Mouse (Mus musculus): ENCODE results near the gene Actn4. TPM values are rescaled to one million over a fixed set of nuclear protein-coding genes. Genes with fewer than 3 reads are reported as not detected.

The Actn4 gene
- polyA plus RNA-seq, 1 experiment from 2014 or later = 101 TPM

GRCm38 (mm10) chr7:28956270-28956669, 5.9 kb downstream of the Actn4 start:
- no peak for DNase-seq (ENCODE audit: low spot score)
- Histone ChIP-seq H3K4me1 (ENCODE audit: control insufficient read depth, insufficient read depth, low read length) (peaks cover 52% of the 10 kb centered on the region), H3K9ac (ENCODE audit: low read length) (no peak overlapping the region), H3K9me3 (replicated peaks; ENCODE audit: control insufficient read depth, low read length) (no peaks in the 10 kb centered on the region), H3K27me3 (replicated peaks; ENCODE audit: control insufficient read depth, insufficient read depth, low read length) (no peaks in the 10 kb centered on the region), H3K36me3 (ENCODE audit: control insufficient read depth, insufficient read depth, low read length) (no peaks in the 10 kb centered on the region), H3K27ac (ENCODE audit: low read depth, low read length) (no peak overlapping the region), H3K4me2 (ENCODE audit: low read length) (no peak overlapping the region), H3K4me3 (ENCODE audit: low read depth, low read length) (no peak overlapping the region)
- no peak for ATAC-seq
- 92% methylated on average over 1 of the region's 1 CpGs for WGBS

- no peak overlapping the region for H3K27ac ChIP-seq (ENCODE audit: low read depth, low read length)
- H3K4me3 ChIP-seq (ENCODE audit: low read depth, low read length) = no peak overlapping the region
- no peaks in the 10 kb centered on the region for H3K27me3 ChIP-seq (replicated peaks; ENCODE audit: control insufficient read depth, insufficient read depth, low read length)
- WGBS = 43% methylated on average over 5 of the region's 5 CpGs
- peaks cover 44% of the 10 kb centered on the region for H3K4me1 ChIP-seq (ENCODE audit: control insufficient read depth, insufficient read depth, low read length)
- no peak overlapping the region for H3K9ac ChIP-seq (ENCODE audit: low read length)
- DNase-seq (ENCODE audit: low spot score) (peak; percentile 58), ATAC-seq (no peak)
- no peaks in the 10 kb centered on the region for H3K9me3 ChIP-seq (replicated peaks; ENCODE audit: control insufficient read depth, low read length)
- H3K4me2 ChIP-seq (ENCODE audit: low read length) = no peak overlapping the region
- H3K36me3 ChIP-seq (ENCODE audit: control insufficient read depth, insufficient read depth, low read length) = peaks cover 3% of the 10 kb centered on the region; the same call in 1 of the 2 replicates
These were observed 6.7 kb downstream of the Actn4 start for GRCm38 (mm10) chr7:28955295-28955897.

- 80% methylated on average over 4 of the region's 4 CpGs for WGBS
- DNase-seq (ENCODE audit: low spot score) = no peak
- peaks cover 37% of the 10 kb centered on the region for H3K4me1 ChIP-seq (ENCODE audit: control insufficient read depth, insufficient read depth, low read length)
- H3K9ac ChIP-seq (ENCODE audit: low read length) = no peak overlapping the region
- ATAC-seq = no peak
- no peak overlapping the region for H3K4me2 ChIP-seq (ENCODE audit: low read length)
- no peaks in the 10 kb centered on the region for H3K27me3 ChIP-seq (replicated peaks; ENCODE audit: control insufficient read depth, insufficient read depth, low read length)
- H3K4me3 ChIP-seq (ENCODE audit: low read depth, low read length) = no peak overlapping the region
- no peak overlapping the region for H3K27ac ChIP-seq (ENCODE audit: low read depth, low read length)
- H3K9me3 ChIP-seq (replicated peaks; ENCODE audit: control insufficient read depth, low read length) = no peaks in the 10 kb centered on the region
- peaks cover 4% of the 10 kb centered on the region; the same call in 1 of the 2 replicates for H3K36me3 ChIP-seq (ENCODE audit: control insufficient read depth, insufficient read depth, low read length)
These were observed 7.4 kb downstream of the Actn4 start for GRCm38 (mm10) chr7:28954773-28955172.

- H3K4me2 ChIP-seq (ENCODE audit: low read length) = no peak overlapping the region
- H3K9me3 ChIP-seq (replicated peaks; ENCODE audit: control insufficient read depth, low read length) = no peaks in the 10 kb centered on the region
- H3K4me3 ChIP-seq (ENCODE audit: low read depth, low read length) = no peak overlapping the region
- WGBS = 13% methylated on average over 2 of the region's 2 CpGs
- H3K36me3 ChIP-seq (ENCODE audit: control insufficient read depth, insufficient read depth, low read length) = peaks cover 9% of the 10 kb centered on the region; the same call in 1 of the 2 replicates
- H3K9ac ChIP-seq (ENCODE audit: low read length) = no peak overlapping the region
- no peaks in the 10 kb centered on the region for H3K27me3 ChIP-seq (replicated peaks; ENCODE audit: control insufficient read depth, insufficient read depth, low read length)
- DNase-seq (ENCODE audit: low spot score) (peak; percentile 87), ATAC-seq (peak; percentile 92)
- H3K27ac ChIP-seq (ENCODE audit: low read depth, low read length) = peak overlapping the region; percentile 52; the same call in 1 of the 2 replicates
- H3K4me1 ChIP-seq (ENCODE audit: control insufficient read depth, insufficient read depth, low read length) = peaks cover 27% of the 10 kb centered on the region
These were observed 8.4 kb downstream of the Actn4 start for GRCm38 (mm10) chr7:28953476-28954376.

GRCm38 (mm10) chr7:28952786-28953185, 9.4 kb downstream of the Actn4 start:
- Histone ChIP-seq H3K4me3 (ENCODE audit: low read depth, low read length) (no peak overlapping the region), H3K27me3 (replicated peaks; ENCODE audit: control insufficient read depth, insufficient read depth, low read length) (no peaks in the 10 kb centered on the region), H3K4me2 (ENCODE audit: low read length) (no peak overlapping the region), H3K36me3 (ENCODE audit: control insufficient read depth, insufficient read depth, low read length) (peaks cover 9% of the 10 kb centered on the region; the same call in 1 of the 2 replicates), H3K9ac (ENCODE audit: low read length) (no peak overlapping the region), H3K9me3 (replicated peaks; ENCODE audit: control insufficient read depth, low read length) (no peaks in the 10 kb centered on the region), H3K4me1 (ENCODE audit: control insufficient read depth, insufficient read depth, low read length) (peaks cover 22% of the 10 kb centered on the region; the same call in 1 of the 2 replicates), H3K27ac (ENCODE audit: low read depth, low read length) (peak overlapping the region; percentile 15; the same call in 1 of the 2 replicates)
- 13% methylated on average over 3 of the region's 3 CpGs for WGBS
- peak; percentile 64 for DNase-seq (ENCODE audit: low spot score)
- no peak for ATAC-seq

GRCm38 (mm10) chr7:28951764-28952163, 10.4 kb downstream of the Actn4 start:
- 95% methylated on average over 2 of the region's 2 CpGs for WGBS
- H3K4me2 ChIP-seq (ENCODE audit: low read length) = no peak overlapping the region
- H3K36me3 ChIP-seq (ENCODE audit: control insufficient read depth, insufficient read depth, low read length) = peaks cover 9% of the 10 kb centered on the region; the same call in 1 of the 2 replicates
- no peak overlapping the region for H3K4me3 ChIP-seq (ENCODE audit: low read depth, low read length)
- ATAC-seq (no peak), DNase-seq (ENCODE audit: low spot score) (no peak)
- H3K9ac ChIP-seq (ENCODE audit: low read length) = no peak overlapping the region
- H3K27ac ChIP-seq (ENCODE audit: low read depth, low read length) = no peak overlapping the region
- H3K27me3 ChIP-seq (replicated peaks; ENCODE audit: control insufficient read depth, insufficient read depth, low read length) = no peaks in the 10 kb centered on the region
- H3K9me3 ChIP-seq (replicated peaks; ENCODE audit: control insufficient read depth, low read length) = no peaks in the 10 kb centered on the region
- peaks cover 23% of the 10 kb centered on the region; the same call in 1 of the 2 replicates for H3K4me1 ChIP-seq (ENCODE audit: control insufficient read depth, insufficient read depth, low read length)

GRCm38 (mm10) chr7:28950346-28951037, 11.6 kb downstream of the Actn4 start:
- H3K9ac ChIP-seq (ENCODE audit: low read length) = no peak overlapping the region
- no peaks in the 10 kb centered on the region for H3K27me3 ChIP-seq (replicated peaks; ENCODE audit: control insufficient read depth, insufficient read depth, low read length)
- no peaks in the 10 kb centered on the region for H3K9me3 ChIP-seq (replicated peaks; ENCODE audit: control insufficient read depth, low read length)
- DNase-seq (ENCODE audit: low spot score) (no peak), ATAC-seq (no peak)
- peaks cover 33% of the 10 kb centered on the region for H3K4me1 ChIP-seq (ENCODE audit: control insufficient read depth, insufficient read depth, low read length)
- no peak overlapping the region for H3K27ac ChIP-seq (ENCODE audit: low read depth, low read length)
- no peak overlapping the region for H3K4me3 ChIP-seq (ENCODE audit: low read depth, low read length)
- no peak overlapping the region for H3K4me2 ChIP-seq (ENCODE audit: low read length)
- peaks cover 9% of the 10 kb centered on the region; the same call in 1 of the 2 replicates for H3K36me3 ChIP-seq (ENCODE audit: control insufficient read depth, insufficient read depth, low read length)
- WGBS = 94% methylated on average over 10 of the region's 10 CpGs

- H3K4me3 ChIP-seq (ENCODE audit: low read depth, low read length) = no peak overlapping the region
- DNase-seq (ENCODE audit: low spot score) (no peak), ATAC-seq (no peak)
- WGBS = 89% methylated on average over 2 of the region's 2 CpGs
- no peak overlapping the region for H3K27ac ChIP-seq (ENCODE audit: low read depth, low read length)
- peaks cover 9% of the 10 kb centered on the region; the same call in 1 of the 2 replicates for H3K36me3 ChIP-seq (ENCODE audit: control insufficient read depth, insufficient read depth, low read length)
- H3K27me3 ChIP-seq (replicated peaks; ENCODE audit: control insufficient read depth, insufficient read depth, low read length) = no peaks in the 10 kb centered on the region
- H3K4me2 ChIP-seq (ENCODE audit: low read length) = no peak overlapping the region
- no peaks in the 10 kb centered on the region for H3K9me3 ChIP-seq (replicated peaks; ENCODE audit: control insufficient read depth, low read length)
- peaks cover 39% of the 10 kb centered on the region for H3K4me1 ChIP-seq (ENCODE audit: control insufficient read depth, insufficient read depth, low read length)
- no peak overlapping the region for H3K9ac ChIP-seq (ENCODE audit: low read length)
These were observed 12.8 kb downstream of the Actn4 start for GRCm38 (mm10) chr7:28949298-28949697.
